Mouse (Mus musculus): ENCODE data around the gene Acox3.

Acox3 gene

GRCm38 (mm10) chr5:35611170-35611569 is 28.3 kb downstream of the Acox3 start:
- peak; percentile 34 for DNase-seq (ENCODE audit: low spot score)

- DNase-seq (ENCODE audit: low spot score): no peak
Measured at GRCm38 (mm10) chr5:35611900-35612299, 29.1 kb downstream of the Acox3 start.

GRCm38 (mm10) chr5:35612722-35613121 is 29.9 kb downstream of the Acox3 start:
- no peak for DNase-seq (ENCODE audit: low spot score)

GRCm38 (mm10) chr5:35616943-35617342 is 34.1 kb downstream of the Acox3 start:
- DNase-seq (ENCODE audit: low spot score): no peak

GRCm38 (mm10) chr5:35621114-35621513 is 38.3 kb downstream of the Acox3 start:
- peak; percentile 37 for DNase-seq (ENCODE audit: low spot score)

GRCm38 (mm10) chr5:35623831-35624230 is 41.0 kb downstream of the Acox3 start:
- DNase-seq (ENCODE audit: low spot score): no peak

- peak; percentile 9 for DNase-seq (ENCODE audit: low spot score)
Measured at GRCm38 (mm10) chr5:35624751-35625239, 42.0 kb downstream of the Acox3 start.

GRCm38 (mm10) chr5:35626408-35626807 is 43.6 kb downstream of the Acox3 start:
- peak; percentile 73 for DNase-seq (ENCODE audit: low spot score)

GRCm38 (mm10) chr5:35627307-35627840 is 44.5 kb downstream of the Acox3 start:
- no peak for DNase-seq (ENCODE audit: low spot score)

- peak; percentile 48 for DNase-seq (ENCODE audit: low spot score)
Measured at GRCm38 (mm10) chr5:35628685-35629084, 45.8 kb downstream of the Acox3 start.

- DNase-seq (ENCODE audit: low spot score): no peak
Measured at GRCm38 (mm10) chr5:35629333-35629732, 46.5 kb downstream of the Acox3 start.

GRCm38 (mm10) chr5:35630706-35631105 is 47.9 kb downstream of the Acox3 start:
- no peak for DNase-seq (ENCODE audit: low spot score)

GRCm38 (mm10) chr5:35631224-35631623 is 48.4 kb downstream of the Acox3 start:
- no peak for DNase-seq (ENCODE audit: low spot score)

- DNase-seq (ENCODE audit: low spot score): no peak
Measured at GRCm38 (mm10) chr5:35631755-35632154, 48.9 kb downstream of the Acox3 start.

- peak; percentile 8 for DNase-seq (ENCODE audit: low spot score)
Measured at GRCm38 (mm10) chr5:35632841-35633240, 50.0 kb downstream of the Acox3 start.

- DNase-seq (ENCODE audit: low spot score): peak; percentile 19
Measured at GRCm38 (mm10) chr5:35636016-35636415, 53.2 kb downstream of the Acox3 start.

- no peak for DNase-seq (ENCODE audit: low spot score)
Measured at GRCm38 (mm10) chr5:35641961-35642584, 59.2 kb downstream of the Acox3 start.

- no peak for DNase-seq (ENCODE audit: low spot score)
Measured at GRCm38 (mm10) chr5:35643401-35644048, 60.7 kb downstream of the Acox3 start.

GRCm38 (mm10) chr5:35644082-35644481 is 61.2 kb downstream of the Acox3 start:
- DNase-seq (ENCODE audit: low spot score): no peak

- no peak for DNase-seq (ENCODE audit: low spot score)
Measured at GRCm38 (mm10) chr5:35645938-35646493, 63.2 kb downstream of the Acox3 start.

- DNase-seq (ENCODE audit: low spot score): no peak
Measured at GRCm38 (mm10) chr5:35646927-35647326, 64.1 kb downstream of the Acox3 start.

GRCm38 (mm10) chr5:35647562-35647961 is 64.7 kb downstream of the Acox3 start:
- DNase-seq (ENCODE audit: low spot score): no peak

- DNase-seq (ENCODE audit: low spot score): no peak
Measured at GRCm38 (mm10) chr5:35648230-35648629, 65.4 kb downstream of the Acox3 start.

All from MN1 (cell line).